Mouse (Mus musculus) neural tube, embryonic 15.5 days (tissue): ENCODE data around the gene Rxrb. TPM values are rescaled to one million over a fixed set of nuclear protein-coding genes. Genes with fewer than 3 reads are reported as not detected.

Experiments
- ATAC-seq: fragments of 200-750 bp; cut with Nextera tagmentation; 2 replicates; pipeline ENCODE4 v1.8.0; 2017; ENCODE audit warnings: mild to moderate bottlenecking, moderate TSS enrichment, moderate library complexity; ENCODE audit not compliant: low FRiP score
- H3K27ac ChIP-seq: fragments of 300-500 bp; sonication (generic); replicated peaks from 2 replicates; pipeline ENCODE4 v1.5.1; 2015; ENCODE audit warnings: mild to moderate bottlenecking, inconsistent platforms
- H3K27me3 ChIP-seq: fragments of 300-500 bp; sonication (generic); replicated peaks from 2 replicates; pipeline ENCODE4 v1.6.1; 2015; ENCODE audit warnings: inconsistent platforms
- H3K36me3 ChIP-seq: fragments of 300-500 bp; sonication (generic); 2 replicates; pipeline ENCODE4 v1.6.1; 2015; ENCODE audit warnings: inconsistent platforms
- H3K4me1 ChIP-seq: fragments of 300-500 bp; sonication (generic); 2 replicates; pipeline ENCODE4 v1.6.1; 2015; ENCODE audit warnings: inconsistent platforms
- H3K4me2 ChIP-seq: fragments of 300-500 bp; sonication (generic); 2 replicates; pipeline ENCODE4 v1.6.1; 2015; ENCODE audit warnings: inconsistent platforms, mild to moderate bottlenecking, moderate library complexity
- H3K4me3 ChIP-seq: fragments of 300-500 bp; sonication (generic); replicated peaks from 2 replicates; pipeline ENCODE4 v1.5.1; 2015; ENCODE audit warnings: mild to moderate bottlenecking, inconsistent platforms
- H3K9ac ChIP-seq: fragments of 300-500 bp; sonication (generic); replicated peaks from 2 replicates; pipeline ENCODE4 v1.6.1; 2015; ENCODE audit warnings: mild to moderate bottlenecking, inconsistent platforms
- H3K9me3 ChIP-seq: fragments of 300-500 bp; sonication (generic); replicated peaks from 2 replicates; pipeline ENCODE4 v1.6.1; 2016; ENCODE audit warnings: inconsistent platforms
- WGBS: fragments of 180-500 bp; shearing (Covaris S2); methylation state at CpG from one replicate; pipeline ENCODE4 v1.1.7; 2015; ENCODE audit warnings: mixed read lengths; 5-methylcytosine and 5-hydroxymethylcytosine counted together
- polyA plus RNA-seq: library from polyadenylated mRNA; unstranded; fragments of >200 nt; fragmentation: Nextera tagmentation; extraction: Ambion mirVana; gene quantifications from 2 replicates; pipeline ENCODE4 v1.2.1, GENCODE M21; 2015

Rxrb gene
- polyA plus RNA-seq, 1 experiment from 2014 or later = 54.4 TPM

DNA sequence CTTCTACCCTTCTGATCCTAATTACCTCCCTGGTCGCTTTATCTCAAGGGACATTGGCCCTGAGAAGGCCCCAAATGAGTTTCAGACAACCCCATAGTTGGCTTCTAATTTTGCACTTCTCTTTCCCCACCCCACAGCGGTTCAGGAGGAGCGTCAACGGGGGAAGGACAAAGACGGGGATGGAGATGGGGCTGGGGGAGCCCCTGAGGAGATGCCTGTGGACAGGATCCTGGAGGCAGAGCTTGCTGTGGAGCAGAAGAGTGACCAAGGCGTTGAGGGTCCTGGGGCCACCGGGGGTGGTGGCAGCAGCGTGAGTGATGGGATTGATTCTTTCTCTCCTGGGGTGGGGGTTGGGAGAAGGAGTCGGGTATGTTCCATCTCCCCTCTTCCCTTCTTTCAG, 3.9 kb downstream of the Rxrb start:
- no peak for ATAC-seq
- Histone ChIP-seq H3K4me1 (peaks cover 50% of the 10 kb centered on the region), H3K27me3 (no peaks in the 10 kb centered on the region), H3K27ac (no peak overlapping the region), H3K9ac (no peak overlapping the region), H3K4me3 (no peak overlapping the region), H3K9me3 (no peaks in the 10 kb centered on the region), H3K36me3 (peaks cover 32% of the 10 kb centered on the region), H3K4me2 (no peak overlapping the region)
- WGBS = 93% methylated on average over 9 of the region's 9 CpGs

DNA sequence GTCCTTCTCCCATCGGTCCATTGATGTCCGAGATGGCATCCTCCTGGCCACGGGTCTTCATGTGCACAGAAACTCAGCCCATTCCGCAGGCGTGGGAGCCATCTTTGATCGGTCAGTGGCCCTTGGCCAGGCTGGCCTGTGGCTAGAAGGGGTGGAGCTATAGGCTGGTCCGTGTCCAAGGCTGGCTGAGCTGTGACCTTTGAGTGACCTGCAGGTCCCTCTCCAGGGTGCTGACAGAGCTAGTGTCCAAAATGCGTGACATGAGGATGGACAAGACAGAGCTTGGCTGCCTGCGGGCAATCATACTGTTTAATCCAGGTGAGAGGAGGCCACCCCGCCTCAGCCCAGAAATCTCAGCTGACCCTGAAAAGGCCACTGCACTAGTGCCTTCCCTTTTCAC, 5.0 kb downstream of the Rxrb start:
- no peak overlapping the region for H3K4me3 ChIP-seq
- no peak overlapping the region for H3K9ac ChIP-seq
- no peak for ATAC-seq
- no peaks in the 10 kb centered on the region for H3K9me3 ChIP-seq
- H3K4me2 ChIP-seq = no peak overlapping the region
- H3K36me3 ChIP-seq = peaks cover 32% of the 10 kb centered on the region
- peaks cover 57% of the 10 kb centered on the region for H3K4me1 ChIP-seq
- WGBS = 78% methylated on average over 10 of the region's 10 CpGs
- no peak overlapping the region for H3K27ac ChIP-seq
- no peaks in the 10 kb centered on the region for H3K27me3 ChIP-seq

DNA sequence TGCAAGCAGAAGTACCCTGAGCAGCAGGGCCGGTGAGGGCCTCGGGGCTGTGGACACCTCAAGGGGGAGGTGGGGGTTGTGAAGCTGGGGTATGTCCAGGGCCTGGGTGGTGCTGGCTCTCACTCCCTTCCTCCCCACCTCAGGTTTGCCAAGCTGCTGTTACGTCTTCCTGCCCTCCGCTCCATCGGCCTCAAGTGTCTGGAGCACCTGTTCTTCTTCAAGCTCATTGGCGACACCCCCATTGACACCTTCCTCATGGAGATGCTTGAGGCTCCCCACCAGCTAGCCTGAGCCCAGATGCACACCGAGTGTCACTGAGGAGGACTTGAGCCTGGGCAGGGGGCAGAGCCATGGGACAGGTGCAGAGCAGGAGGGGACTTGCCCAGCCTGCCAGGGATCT, 5.6 kb downstream of the Rxrb start:
- Histone ChIP-seq H3K9ac (no peak overlapping the region), H3K27ac (no peak overlapping the region), H3K4me1 (peaks cover 59% of the 10 kb centered on the region), H3K36me3 (peaks cover 32% of the 10 kb centered on the region), H3K27me3 (no peaks in the 10 kb centered on the region), H3K4me3 (no peak overlapping the region), H3K4me2 (no peak overlapping the region), H3K9me3 (no peaks in the 10 kb centered on the region)
- no peak for ATAC-seq
- 94% methylated on average over 7 of the region's 7 CpGs for WGBS

DNA sequence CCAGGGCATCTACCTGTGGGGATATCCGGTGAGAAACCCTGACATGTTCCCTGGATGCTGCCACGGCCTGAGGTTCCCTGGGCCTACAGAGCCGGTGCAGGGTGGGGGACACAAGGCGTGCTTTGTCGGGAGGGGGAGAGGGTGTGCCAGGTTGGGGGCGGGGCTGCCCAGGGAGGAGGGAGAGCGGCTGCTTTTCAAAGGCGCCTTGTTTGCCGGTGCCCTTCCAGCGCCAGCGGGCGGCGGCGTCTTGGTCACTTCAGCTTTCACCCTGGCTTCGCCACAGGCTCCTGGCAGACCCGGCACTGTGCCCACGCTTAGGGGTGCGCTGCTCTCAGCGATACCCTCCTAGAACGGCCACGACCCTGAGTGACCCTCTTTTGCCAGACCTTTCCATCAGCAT, 6.8 kb downstream of the Rxrb start:
- Histone ChIP-seq H3K9me3 (no peaks in the 10 kb centered on the region), H3K27me3 (no peaks in the 10 kb centered on the region), H3K36me3 (peaks cover 32% of the 10 kb centered on the region), H3K4me1 (peaks cover 47% of the 10 kb centered on the region), H3K9ac (peak overlapping the region; percentile 48), H3K27ac (peak overlapping the region; percentile 28; the same call in 1 of the 2 replicates), H3K4me2 (peak overlapping the region; percentile 65), H3K4me3 (peak overlapping the region; percentile 35)
- peak; percentile 37 for ATAC-seq
- WGBS = 7% methylated on average over 20 of the region's 21 CpGs

DNA sequence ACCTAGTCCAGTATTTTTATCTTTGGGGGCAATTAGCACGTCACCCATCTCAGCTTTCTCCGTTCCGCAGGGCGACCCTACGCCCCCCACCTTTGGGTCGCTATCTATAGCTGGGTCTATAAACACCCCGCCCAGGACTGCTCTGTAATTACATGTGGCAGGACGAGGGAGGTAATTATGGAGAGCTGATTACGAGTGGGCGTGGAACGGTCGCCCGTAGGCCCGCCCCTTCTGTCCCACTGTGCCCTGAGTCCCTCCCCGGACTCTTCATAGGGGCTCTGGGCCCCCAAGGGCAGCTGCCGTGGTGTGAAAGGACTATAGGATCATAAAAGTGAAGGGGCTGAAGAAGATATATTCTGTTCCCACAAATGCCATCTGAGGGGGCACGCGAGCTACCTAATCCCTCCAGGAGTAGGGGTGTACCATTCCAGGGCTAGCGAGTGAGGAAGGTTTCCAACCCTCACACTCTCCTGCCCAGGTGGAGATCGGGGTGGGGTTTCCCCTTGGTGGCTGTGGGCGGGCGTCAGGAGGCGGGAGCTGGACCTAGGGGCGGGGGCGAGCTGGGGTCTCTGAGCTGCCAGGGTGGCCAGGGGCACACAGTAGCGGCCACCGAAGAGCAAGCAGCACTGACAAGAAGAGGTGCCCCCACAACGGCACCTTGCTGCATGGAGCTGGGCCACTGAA, 7.4 kb downstream of the Rxrb start, which contains the start of gene Col11a2:
Gene Col11a2, plus strand, starts transcription at position 560 of the 684 bp plus-strand sequence.
- peak within 1 kb of the TSS; percentile 28; the same call in 1 of the 2 replicates for H3K27ac ChIP-seq

DNA sequence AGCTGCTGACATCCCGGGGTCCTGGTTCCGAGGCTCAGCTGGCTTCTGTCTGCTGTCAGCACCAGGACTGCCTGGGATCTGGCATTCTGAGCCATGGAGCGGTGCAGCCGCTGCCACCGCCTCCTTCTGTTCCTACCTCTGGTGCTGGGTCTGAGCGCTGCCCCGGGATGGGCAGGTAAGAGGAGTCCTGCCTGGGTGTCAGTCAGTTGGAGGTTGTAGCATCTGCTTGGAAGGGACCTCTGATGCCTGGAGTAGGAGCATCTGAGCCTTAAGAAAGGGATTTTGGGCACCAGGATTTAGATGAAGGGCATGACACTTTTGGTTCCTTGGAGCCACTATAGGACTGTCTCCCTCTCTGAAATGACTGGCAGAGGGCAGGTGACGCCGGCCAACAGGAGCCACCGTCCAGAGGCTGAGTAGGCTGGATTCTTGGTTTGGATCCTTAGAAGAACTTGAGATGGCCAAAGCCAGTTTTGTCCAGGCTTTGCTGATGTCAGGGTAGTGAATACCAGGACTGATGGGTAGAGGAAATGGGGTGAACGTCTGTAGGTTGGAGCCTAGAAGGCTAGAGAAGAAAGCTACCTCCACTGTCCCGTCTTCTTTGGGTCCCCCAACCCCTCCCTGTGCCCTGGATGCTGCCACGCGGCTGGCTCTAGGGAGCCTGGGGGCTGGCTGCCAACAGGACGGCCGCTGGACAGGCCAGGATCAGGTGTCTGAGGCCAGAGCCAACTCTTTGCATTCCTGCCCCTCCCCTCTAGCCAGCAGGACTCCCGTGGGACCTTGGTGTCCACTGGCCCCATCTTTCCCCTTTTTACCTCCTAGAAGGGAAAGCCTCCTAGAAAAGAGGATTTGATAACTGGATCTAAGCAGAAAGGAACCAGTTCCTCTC, 8.2 kb downstream of the Rxrb start:
- no peaks in the 10 kb centered on the region for H3K9me3 ChIP-seq
- WGBS = 27% methylated on average over 17 of the region's 17 CpGs
- H3K9ac ChIP-seq = peak overlapping the region; percentile 48
- peak overlapping the region; percentile 65 for H3K4me2 ChIP-seq
- peak; percentile 11; the same call in 1 of the 2 replicates for ATAC-seq
- no peak overlapping the region; the same call in 1 of the 2 replicates for H3K27ac ChIP-seq
- peaks cover 40% of the 10 kb centered on the region for H3K4me1 ChIP-seq
- no peaks in the 10 kb centered on the region for H3K27me3 ChIP-seq
- peak overlapping the region; percentile 35 for H3K4me3 ChIP-seq
- H3K36me3 ChIP-seq = peaks cover 28% of the 10 kb centered on the region

More for the DNA sequence above, 7.4 kb downstream of the Rxrb start, which contains the start of gene Col11a2:
- peak within 1 kb of the TSS; percentile 48 for H3K9ac ChIP-seq
- whole genome bisulfite sequencing = 4% methylated on average over 28 of the region's 28 CpGs
- ATAC-seq = peak; percentile 68
- H3K27me3 ChIP-seq = no peaks in the 10 kb centered on the region
- H3K4me3 ChIP-seq = peak within 1 kb of the TSS; percentile 35
- peaks cover 32% of the 10 kb centered on the region for H3K36me3 ChIP-seq
- no peaks in the 10 kb centered on the region for H3K9me3 ChIP-seq
- peaks cover 41% of the 10 kb centered on the region for H3K4me1 ChIP-seq
- peak within 1 kb of the TSS; percentile 65 for H3K4me2 ChIP-seq

DNA sequence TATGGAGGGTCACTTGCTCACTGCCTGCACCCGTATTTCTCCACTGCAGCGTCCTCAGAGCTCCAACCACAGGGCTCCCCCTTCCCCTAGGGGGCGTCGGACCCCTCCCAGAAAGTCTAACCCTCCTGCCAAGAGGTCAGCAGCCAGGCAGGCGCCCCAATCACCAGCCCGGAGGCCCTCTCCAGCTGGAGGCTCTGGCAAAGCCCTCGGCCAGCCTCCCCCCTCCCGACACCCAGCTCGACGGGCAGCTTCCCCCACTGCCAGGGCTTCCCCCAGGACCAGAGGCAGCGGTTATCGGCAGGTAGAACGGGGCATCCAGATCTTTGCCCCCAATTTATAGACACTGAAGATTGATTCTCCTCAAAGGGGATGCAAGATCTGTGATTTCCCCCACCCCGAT, 14.3 kb downstream of the Rxrb start:
- H3K27me3 ChIP-seq = no peaks in the 10 kb centered on the region
- H3K9me3 ChIP-seq = no peaks in the 10 kb centered on the region; the same call in 1 of the 2 replicates
- no peak overlapping the region for H3K9ac ChIP-seq
- no peak overlapping the region for H3K4me3 ChIP-seq
- no peak overlapping the region for H3K27ac ChIP-seq
- WGBS = 81% methylated on average over 14 of the region's 14 CpGs
- H3K36me3 ChIP-seq = peaks cover 9% of the 10 kb centered on the region; the same call in 1 of the 2 replicates
- H3K4me1 ChIP-seq = peaks cover 9% of the 10 kb centered on the region
- H3K4me2 ChIP-seq = no peak overlapping the region
- no peak for ATAC-seq

DNA sequence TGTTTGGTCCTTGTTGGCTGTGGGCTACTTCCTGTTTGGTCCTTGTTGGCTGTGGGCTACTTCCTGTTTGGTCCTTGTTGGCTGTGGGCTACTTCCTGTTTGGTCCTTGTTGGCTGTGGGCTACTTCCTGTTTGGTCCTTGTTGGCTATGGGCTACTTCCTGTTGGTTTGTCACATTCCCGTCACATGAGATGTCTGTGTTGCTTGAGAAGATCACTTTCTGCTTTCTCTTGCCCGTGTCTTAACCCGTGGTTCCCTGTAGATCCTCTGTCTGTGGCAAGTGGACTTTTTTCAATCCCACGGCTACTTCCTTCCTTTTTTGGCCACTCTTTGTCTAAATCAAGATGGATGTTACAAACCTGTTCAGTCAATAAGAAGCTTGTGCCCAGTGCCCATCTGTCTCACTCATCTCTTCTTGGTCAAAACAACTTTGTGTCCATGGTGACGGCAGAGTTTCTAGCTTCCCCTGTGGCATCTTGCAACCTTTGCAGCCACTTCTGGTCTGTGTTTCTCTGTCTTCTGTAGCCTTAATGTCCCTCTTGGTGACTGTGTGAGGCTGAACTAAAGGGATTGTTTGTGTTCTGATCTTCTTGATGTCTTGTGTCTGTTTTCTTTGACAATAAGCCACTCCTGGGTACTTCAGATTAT, 15.9 kb downstream of the Rxrb start:
- WGBS = 92% methylated on average over 5 of the region's 5 CpGs
- no peaks in the 10 kb centered on the region for H3K4me1 ChIP-seq
- no peak overlapping the region for H3K9ac ChIP-seq
- H3K4me3 ChIP-seq = no peak overlapping the region
- peaks cover 13% of the 10 kb centered on the region; the same call in 1 of the 2 replicates for H3K36me3 ChIP-seq
- no peaks in the 10 kb centered on the region; the same call in 1 of the 2 replicates for H3K9me3 ChIP-seq
- no peaks in the 10 kb centered on the region for H3K27me3 ChIP-seq
- no peak for ATAC-seq
- H3K4me2 ChIP-seq = no peak overlapping the region
- no peak overlapping the region for H3K27ac ChIP-seq

DNA sequence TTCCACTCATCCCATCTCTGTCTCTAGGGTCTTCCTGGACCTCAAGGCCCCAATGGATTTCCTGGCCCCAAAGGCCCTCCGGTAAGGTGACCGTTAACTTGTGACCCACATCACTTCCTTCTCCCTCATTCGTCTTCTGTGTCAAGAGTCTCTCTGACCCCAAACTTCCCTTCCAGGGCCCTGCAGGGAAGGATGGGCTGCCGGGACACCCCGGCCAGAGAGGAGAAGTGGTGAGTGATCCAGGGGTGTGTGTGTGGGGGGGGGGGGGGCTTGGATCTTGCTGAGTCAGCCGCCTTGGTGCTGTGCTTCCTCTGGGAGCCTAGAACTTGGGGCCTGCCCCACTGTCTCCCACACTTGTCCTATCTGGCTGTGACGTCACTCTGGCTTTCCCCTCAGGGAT, 25.6 kb downstream of the Rxrb start:
- Histone ChIP-seq H3K4me1 (no peaks in the 10 kb centered on the region), H3K27me3 (no peaks in the 10 kb centered on the region), H3K27ac (no peak overlapping the region), H3K4me3 (no peak overlapping the region), H3K4me2 (no peak overlapping the region), H3K9ac (no peak overlapping the region), H3K36me3 (no peaks in the 10 kb centered on the region), H3K9me3 (no peaks in the 10 kb centered on the region)
- 81% methylated on average over 7 of the region's 7 CpGs for WGBS
- no peak for ATAC-seq

DNA sequence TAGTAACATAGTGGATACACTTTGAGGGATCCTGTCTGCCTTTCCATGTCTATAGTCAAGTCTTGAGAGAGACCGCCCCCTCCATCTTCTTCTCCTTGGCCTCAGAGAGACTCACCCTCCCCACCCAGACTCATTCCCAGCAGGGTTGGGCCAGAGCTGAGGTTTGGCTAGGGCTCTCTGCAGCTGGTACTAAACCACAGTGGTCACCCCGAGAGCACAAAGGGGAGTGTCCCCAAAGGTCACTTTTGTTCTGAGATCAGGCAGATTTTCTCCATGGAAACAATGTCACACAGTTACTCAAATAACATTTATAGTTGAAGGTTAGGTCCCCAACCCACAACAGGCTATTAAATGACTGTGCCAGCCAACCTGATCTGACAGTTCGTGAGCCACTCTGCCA, 37.3 kb downstream of the Rxrb start:
- no peak overlapping the region for H3K27ac ChIP-seq
- no peaks in the 10 kb centered on the region for H3K36me3 ChIP-seq
- WGBS = 46% methylated on average over 3 of the region's 3 CpGs
- H3K27me3 ChIP-seq = no peaks in the 10 kb centered on the region
- no peak overlapping the region for H3K4me3 ChIP-seq
- no peak overlapping the region for H3K9ac ChIP-seq
- H3K4me2 ChIP-seq = no peak overlapping the region
- H3K4me1 ChIP-seq = no peaks in the 10 kb centered on the region; the same call in 1 of the 2 replicates
- H3K9me3 ChIP-seq = no peaks in the 10 kb centered on the region; the same call in 1 of the 2 replicates
- no peak for ATAC-seq

DNA sequence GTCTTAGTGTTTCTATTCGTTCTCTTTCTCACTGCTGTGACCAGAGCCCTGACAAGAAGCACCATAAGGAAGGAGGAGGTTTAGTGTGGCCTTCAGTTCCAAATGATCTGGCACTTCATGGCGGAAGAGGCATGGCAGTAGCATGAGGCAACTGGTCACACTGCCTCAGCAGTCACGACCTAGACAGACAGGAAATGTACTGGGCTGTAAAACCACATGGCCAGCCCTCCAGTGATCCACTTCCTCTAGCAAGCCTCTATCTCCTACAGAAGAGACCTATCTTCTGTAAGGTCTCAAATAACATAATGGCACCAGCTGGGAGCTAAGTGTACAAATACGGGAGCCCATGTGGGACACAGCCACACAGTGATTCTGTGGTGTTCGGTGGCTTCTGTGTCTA, 40.5 kb downstream of the Rxrb start:
- Histone ChIP-seq H3K4me2 (no peak overlapping the region), H3K27ac (no peak overlapping the region), H3K27me3 (peaks cover 7% of the 10 kb centered on the region), H3K9ac (no peak overlapping the region), H3K4me1 (peaks cover 5% of the 10 kb centered on the region; the same call in 1 of the 2 replicates), H3K9me3 (no peaks in the 10 kb centered on the region; the same call in 1 of the 2 replicates), H3K4me3 (no peak overlapping the region), H3K36me3 (no peaks in the 10 kb centered on the region)
- ATAC-seq = no peak
- 76% methylated on average over 5 of the region's 5 CpGs for WGBS
